Mouse (Mus musculus) midbrain, embryonic 13.5 days (tissue): ENCODE data around the gene Enpp1. TPM values are rescaled to one million over a fixed set of nuclear protein-coding genes. Genes with fewer than 3 reads are reported as not detected.
A peak's percentile ranks its signal among the peaks of the same experiment; 100 is the strongest.

Experiments used
- ATAC-seq: fragments of 200-750 bp; cut with Nextera tagmentation; 2 replicates; pipeline ENCODE4 v1.8.0; 2017; ENCODE audit warnings: mild to moderate bottlenecking, moderate TSS enrichment, moderate library complexity
- H3K27ac ChIP-seq: fragments of 300-500 bp; sonication (generic); 2 replicates; pipeline ENCODE4 v1.5.1; 2015; ENCODE audit warnings: inconsistent platforms, mild to moderate bottlenecking, moderate library complexity
- H3K27me3 ChIP-seq: fragments of 300-500 bp; sonication (generic); 2 replicates; pipeline ENCODE4 v1.6.1; 2015; ENCODE audit warnings: mild to moderate bottlenecking, inconsistent platforms
- H3K36me3 ChIP-seq: fragments of 300-500 bp; sonication (generic); 2 replicates; pipeline ENCODE4 v1.6.1; 2015; ENCODE audit warnings: mild to moderate bottlenecking, inconsistent platforms
- H3K4me1 ChIP-seq: fragments of 300-500 bp; sonication (generic); replicated peaks from 2 replicates; pipeline ENCODE4 v1.6.1; 2015; ENCODE audit warnings: inconsistent platforms
- H3K4me2 ChIP-seq: fragments of 300-500 bp; sonication (generic); replicated peaks from 2 replicates; pipeline ENCODE4 v1.6.1; 2015; ENCODE audit warnings: moderate library complexity, mild to moderate bottlenecking, inconsistent platforms
- H3K4me3 ChIP-seq: fragments of 300-500 bp; sonication (generic); replicated peaks from 2 replicates; pipeline ENCODE4 v1.5.1; 2015; ENCODE audit warnings: mild to moderate bottlenecking, inconsistent platforms
- H3K9ac ChIP-seq: fragments of 300-500 bp; sonication (generic); replicated peaks from 2 replicates; pipeline ENCODE4 v1.6.1; 2015; ENCODE audit warnings: mild to moderate bottlenecking, inconsistent platforms
- H3K9me3 ChIP-seq: fragments of 300-500 bp; sonication (generic); 2 replicates; pipeline ENCODE4 v1.6.1; 2016; ENCODE audit warnings: mild to moderate bottlenecking, inconsistent platforms
- WGBS: fragments of 180-500 bp; shearing (Covaris S2); methylation state at CpG from one replicate; pipeline ENCODE4 v1.1.7; 2015; 5-methylcytosine and 5-hydroxymethylcytosine counted together
- polyA plus RNA-seq: library from polyadenylated mRNA; unstranded; fragments of >200 nt; fragmentation: Nextera tagmentation; extraction: Ambion mirVana; gene quantifications from 2 replicates; pipeline ENCODE4 v1.2.1, GENCODE M21; 2015

Enpp1 gene
- polyA plus RNA-seq, result 1.7 and 2.1 TPM in 2 replicates

DNA sequence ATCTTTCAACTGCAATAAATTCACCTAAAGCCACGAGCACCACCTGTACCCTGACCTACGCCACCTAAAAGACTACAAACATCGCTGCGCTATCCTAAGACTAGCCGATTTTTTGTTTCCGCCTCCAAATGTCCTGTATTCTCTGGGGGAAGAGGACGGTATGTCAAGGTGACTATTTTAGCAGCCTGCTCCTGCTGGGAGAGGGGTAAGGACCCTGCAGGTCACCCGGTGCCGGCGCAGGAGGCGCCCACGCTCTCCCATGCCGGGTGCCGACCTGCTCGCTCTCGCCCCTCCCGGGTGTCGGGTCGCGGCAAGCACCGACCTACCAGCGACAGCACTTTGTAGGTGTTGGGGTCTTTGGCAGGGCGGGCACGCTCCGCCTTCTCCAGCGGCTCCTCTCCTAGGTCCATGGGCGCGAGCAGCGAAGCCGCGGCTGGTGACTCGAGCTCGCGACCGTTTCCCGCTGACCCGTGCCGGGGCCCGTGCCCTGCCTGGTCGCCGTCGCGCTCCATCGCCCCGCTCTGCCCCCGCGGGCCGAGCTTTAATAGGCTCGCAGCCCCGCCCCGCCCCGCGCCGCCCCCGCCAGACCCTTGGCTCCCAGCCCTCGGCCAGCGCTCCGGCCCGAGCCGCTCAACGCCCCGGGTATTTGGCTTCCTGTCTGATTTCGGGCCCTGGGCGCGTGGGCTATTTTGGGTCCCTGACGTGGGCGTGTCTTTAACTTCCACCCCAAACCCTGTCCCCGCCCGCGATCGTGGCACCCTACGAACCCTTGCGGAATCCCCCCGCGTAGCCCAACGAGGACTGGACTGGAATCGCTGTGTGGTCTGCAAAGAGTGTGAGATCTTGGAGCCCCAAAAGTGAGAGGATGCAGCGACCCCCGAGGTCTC, at the start of gene Enpp1:
Enpp1 (minus strand) TSS at position 680 of the 887 bp plus-strand sequence.
- Histone ChIP-seq H3K4me3 (peak within 1 kb of the TSS; percentile 69), H3K27me3 (peaks cover 26% of the 10 kb centered on the region), H3K27ac (no peak within 1 kb of the TSS), H3K4me1 (peaks cover 9% of the 10 kb centered on the region; the same call in 1 of the 2 replicates), H3K9ac (peak within 1 kb of the TSS; percentile 72), H3K9me3 (no peaks in the 10 kb centered on the region), H3K36me3 (no peaks in the 10 kb centered on the region), H3K4me2 (peak within 1 kb of the TSS; percentile 99)
- WGBS, result under 1% methylated on average over 76 of the region's 79 CpGs
- peak; percentile 85 for ATAC-seq

DNA sequence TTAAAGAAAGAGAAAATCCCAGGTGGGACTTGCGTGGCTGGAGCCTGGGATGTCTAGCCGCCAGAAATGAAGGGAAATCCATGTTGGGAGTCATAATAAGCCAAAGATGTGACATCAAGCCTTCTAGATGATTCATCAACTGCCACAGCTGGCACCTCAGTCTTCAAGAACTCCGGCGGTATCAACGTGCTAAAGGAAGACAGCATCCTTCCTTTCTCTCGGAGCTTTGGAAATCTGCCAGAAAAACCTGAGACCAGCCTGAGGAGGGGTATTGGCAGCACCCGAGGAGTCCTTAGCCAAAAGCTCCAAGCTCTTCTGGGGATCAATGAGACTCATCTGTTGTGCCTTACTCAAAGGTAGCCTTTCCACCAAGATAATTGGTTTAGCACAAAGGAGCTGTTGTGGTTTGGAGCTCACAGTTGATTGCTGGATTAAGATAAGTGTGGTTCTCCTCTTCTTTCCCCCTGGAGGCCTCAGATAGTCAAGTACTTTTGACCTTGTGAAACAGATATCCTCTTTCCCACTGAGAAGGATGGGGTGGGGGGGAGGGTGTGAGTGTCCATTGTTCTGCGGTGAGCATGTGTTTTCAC, 46.5 kb upstream of the Enpp1 start:
- Histone ChIP-seq H3K36me3 (no peaks in the 10 kb centered on the region), H3K9me3 (no peaks in the 10 kb centered on the region), H3K4me3 (no peak overlapping the region), H3K9ac (no peak overlapping the region), H3K4me1 (peaks cover 10% of the 10 kb centered on the region; the same call in 1 of the 2 replicates), H3K27me3 (no peaks in the 10 kb centered on the region), H3K4me2 (no peak overlapping the region), H3K27ac (no peak overlapping the region)
- WGBS, result 66% methylated on average over 8 of the region's 8 CpGs
- no peak for ATAC-seq

DNA sequence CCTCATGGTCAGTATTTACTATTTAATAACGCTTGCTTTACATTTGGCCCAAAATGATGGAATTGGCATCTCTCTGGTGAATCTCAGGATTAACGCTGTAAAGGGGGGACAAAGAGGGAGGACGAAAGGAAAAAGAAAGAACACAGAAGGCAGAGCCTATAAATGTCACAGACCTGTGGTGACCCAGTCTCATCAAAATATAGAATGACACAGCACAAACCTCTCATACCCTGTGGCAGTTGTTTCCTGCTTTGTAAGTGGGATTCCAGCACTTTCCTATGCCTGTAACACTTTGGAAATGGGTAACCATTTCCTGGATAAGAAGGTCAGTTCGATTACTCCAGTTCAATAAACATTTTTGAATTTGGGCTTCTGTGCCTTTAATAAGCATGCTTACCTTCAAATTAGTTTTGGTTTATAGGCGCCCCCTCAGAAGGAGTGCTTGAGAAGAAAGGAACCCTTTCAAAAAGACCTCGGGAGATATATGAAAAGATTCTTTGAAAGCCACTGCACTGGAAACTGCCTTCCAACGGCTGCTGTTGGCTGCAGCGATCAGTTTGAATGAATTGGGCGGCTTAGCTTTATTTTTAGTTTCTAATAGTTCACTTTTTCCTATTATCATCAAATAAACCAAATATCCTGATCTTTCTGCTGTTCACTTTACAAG, 43.0 kb upstream of the Enpp1 start:
- Histone ChIP-seq H3K9ac (no peak overlapping the region), H3K9me3 (no peaks in the 10 kb centered on the region), H3K4me2 (peak overlapping the region; percentile 40), H3K4me3 (no peak overlapping the region), H3K36me3 (no peaks in the 10 kb centered on the region), H3K27ac (no peak overlapping the region), H3K27me3 (no peaks in the 10 kb centered on the region), H3K4me1 (peaks cover 10% of the 10 kb centered on the region; the same call in 1 of the 2 replicates)
- no peak for ATAC-seq
- WGBS, result 42% methylated on average over 9 of the region's 9 CpGs

DNA sequence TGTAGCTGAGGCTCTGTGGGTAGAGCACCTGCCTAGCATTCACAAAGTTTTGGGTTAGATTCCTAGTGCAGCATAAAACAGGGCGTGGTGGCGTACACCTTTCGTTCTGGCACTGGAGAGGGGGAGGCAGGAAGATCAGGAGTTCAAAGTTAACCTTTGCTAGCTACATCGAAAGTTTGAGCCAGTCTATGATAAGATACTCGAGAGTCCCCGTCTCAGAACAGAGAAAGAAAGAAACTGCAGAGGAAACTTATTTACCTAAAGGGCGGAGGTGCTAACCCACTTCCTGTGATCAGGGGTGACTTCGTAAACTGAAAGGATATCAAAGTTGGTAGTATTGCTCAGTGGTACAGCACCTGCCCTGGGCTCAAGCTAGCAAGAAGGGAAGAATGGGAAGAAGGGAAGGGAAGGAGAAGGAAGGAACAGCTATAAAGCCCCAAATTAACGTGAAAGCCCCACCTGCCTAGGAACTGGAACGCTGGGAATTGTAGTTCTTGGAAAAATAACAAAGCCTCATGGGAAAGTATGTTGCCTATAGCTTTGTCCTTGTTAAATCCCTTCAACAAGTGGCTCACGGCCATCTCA, 42.4 kb upstream of the Enpp1 start:
- no peak overlapping the region for H3K27ac ChIP-seq
- WGBS, result 54% methylated on average over 11 of the region's 11 CpGs
- no peak for ATAC-seq
- H3K27me3 ChIP-seq, result no peaks in the 10 kb centered on the region
- H3K4me3 ChIP-seq, result peak overlapping the region; percentile 27
- no peaks in the 10 kb centered on the region for H3K36me3 ChIP-seq
- H3K4me1 ChIP-seq, result peaks cover 10% of the 10 kb centered on the region; the same call in 1 of the 2 replicates
- H3K9me3 ChIP-seq, result no peaks in the 10 kb centered on the region
- H3K4me2 ChIP-seq, result peak overlapping the region; percentile 40
- H3K9ac ChIP-seq, result no peak overlapping the region

DNA sequence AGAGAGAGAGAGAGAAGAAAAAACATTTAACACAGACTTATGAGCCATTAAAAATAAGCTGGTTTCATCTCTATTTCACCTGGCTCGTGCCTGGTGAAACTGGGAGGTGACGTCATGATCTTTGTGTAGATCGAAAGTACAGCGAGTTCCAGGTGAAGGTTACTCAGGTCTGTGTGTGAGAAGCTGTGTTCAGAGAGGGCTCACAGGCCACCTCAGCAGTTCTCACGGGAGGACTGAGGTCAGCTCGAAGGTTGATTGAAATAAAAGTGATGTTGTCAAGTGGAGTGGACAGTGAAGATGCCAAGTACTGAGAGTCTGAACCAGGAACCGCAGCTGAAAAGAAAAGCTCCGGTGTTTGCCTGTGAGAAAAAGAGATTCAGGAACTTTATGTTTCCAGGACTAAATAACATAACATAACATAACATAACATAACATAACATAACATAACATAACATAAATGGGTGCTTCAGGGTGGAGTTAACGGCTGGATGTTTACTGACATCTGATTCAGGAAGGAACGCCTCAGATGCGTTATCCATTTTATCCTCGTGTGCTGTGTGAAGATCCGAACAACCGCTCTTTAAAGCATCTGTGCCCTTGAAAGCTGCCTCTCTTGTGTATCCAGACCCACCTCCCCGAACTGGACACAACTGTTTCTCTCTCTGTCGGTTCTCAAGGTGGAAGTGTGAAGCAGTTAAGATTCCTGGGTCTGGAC, 41.7 kb upstream of the Enpp1 start:
- H3K4me3 ChIP-seq, result no peak overlapping the region

DNA sequence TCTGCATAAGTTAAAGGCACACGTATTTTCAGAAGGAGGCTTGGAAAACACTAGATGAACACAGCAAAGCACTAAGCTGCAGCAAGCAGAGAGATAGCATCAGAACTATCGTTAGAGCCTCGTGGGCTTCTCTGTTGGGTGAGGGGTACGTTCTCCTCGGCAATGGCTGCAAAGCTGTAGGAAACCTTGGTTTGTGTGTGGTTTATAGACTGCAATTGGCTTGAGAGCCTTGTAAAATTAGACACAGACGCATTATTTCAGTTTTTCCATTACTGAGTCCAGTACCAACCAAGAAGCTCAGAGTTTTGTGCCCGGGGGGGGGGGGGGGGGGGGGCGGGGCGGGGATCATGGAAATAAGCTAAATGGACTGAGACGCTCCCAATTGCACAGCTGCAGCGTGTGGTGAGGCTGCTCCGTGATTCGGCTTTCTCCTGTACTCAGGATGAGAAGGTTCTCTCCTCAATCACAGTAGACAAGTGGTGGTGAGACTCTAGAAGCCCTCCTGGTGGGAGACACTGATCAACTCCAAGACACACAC, 31.1 kb upstream of the Enpp1 start:
- H3K4me2 ChIP-seq, result no peak overlapping the region
- H3K36me3 ChIP-seq, result no peaks in the 10 kb centered on the region
- no peaks in the 10 kb centered on the region for H3K9me3 ChIP-seq
- no peak overlapping the region for H3K27ac ChIP-seq
- H3K9ac ChIP-seq, result no peak overlapping the region
- H3K4me1 ChIP-seq, result no peaks in the 10 kb centered on the region
- no peaks in the 10 kb centered on the region for H3K27me3 ChIP-seq
- WGBS, result 82% methylated on average over 12 of the region's 13 CpGs
- H3K4me3 ChIP-seq, result no peak overlapping the region
- no peak for ATAC-seq

More for the DNA sequence above, 41.7 kb upstream of the Enpp1 start:
- peak overlapping the region; percentile 40; the same call in 1 of the 2 replicates for H3K4me2 ChIP-seq
- H3K9me3 ChIP-seq, result no peaks in the 10 kb centered on the region
- no peak overlapping the region for H3K9ac ChIP-seq
- no peak overlapping the region for H3K27ac ChIP-seq
- 81% methylated on average over 16 of the region's 16 CpGs for WGBS
- H3K4me1 ChIP-seq, result peaks cover 10% of the 10 kb centered on the region; the same call in 1 of the 2 replicates
- H3K36me3 ChIP-seq, result no peaks in the 10 kb centered on the region
- ATAC-seq, result no peak
- H3K27me3 ChIP-seq, result no peaks in the 10 kb centered on the region

DNA sequence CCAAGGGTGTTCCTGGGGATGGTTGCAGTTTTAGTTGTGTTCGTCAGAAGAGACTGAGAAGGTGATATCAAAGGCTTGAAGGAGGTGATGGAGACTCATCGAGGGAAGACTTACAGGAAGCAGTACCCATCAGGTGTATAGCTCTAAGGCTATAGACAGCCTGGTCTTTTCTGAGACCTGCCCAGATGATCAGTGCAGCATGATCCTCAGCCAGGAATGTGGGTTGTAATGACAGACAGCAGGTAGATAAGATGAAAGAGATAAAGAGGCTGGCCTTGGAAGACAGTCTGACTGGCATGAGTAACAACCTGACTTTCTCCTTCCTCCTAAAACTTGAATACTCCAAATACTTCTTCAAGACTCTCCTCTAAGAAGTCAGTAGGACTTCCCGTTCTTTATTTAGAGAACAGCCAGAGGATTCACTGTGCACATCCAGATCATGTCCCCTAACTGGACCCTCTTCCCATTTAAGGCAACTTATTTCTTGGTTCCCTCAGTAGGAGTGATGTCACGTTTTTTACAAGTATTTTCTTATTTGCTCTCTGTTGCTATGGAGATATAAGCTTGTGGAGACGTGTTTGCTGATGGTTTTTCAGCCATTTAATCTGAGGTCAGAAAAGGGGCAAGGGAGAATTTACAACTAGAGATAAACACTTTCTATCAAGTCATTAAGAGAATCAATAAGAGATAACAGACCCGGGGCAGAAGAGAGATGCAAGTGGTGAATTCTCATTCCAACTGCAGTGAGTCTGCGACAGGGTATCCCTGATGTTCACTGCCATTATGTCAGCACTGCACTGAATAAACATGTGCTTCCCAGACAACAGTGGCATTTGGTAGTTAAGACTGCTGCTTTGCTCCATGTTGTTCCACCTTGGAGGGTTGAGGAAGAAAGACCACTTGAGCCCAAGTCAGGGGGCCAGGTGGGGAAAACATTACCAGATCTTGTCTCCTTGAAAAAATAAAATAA, 29.6 kb upstream of the Enpp1 start:
- H3K27ac ChIP-seq, result no peak overlapping the region
- no peaks in the 10 kb centered on the region for H3K4me1 ChIP-seq
- H3K9ac ChIP-seq, result no peak overlapping the region
- no peak for ATAC-seq
- no peak overlapping the region for H3K4me2 ChIP-seq
- H3K36me3 ChIP-seq, result no peaks in the 10 kb centered on the region
- no peaks in the 10 kb centered on the region for H3K27me3 ChIP-seq
- WGBS, result 75% methylated on average over 7 of the region's 7 CpGs
- no peak overlapping the region for H3K4me3 ChIP-seq
- no peaks in the 10 kb centered on the region for H3K9me3 ChIP-seq

DNA sequence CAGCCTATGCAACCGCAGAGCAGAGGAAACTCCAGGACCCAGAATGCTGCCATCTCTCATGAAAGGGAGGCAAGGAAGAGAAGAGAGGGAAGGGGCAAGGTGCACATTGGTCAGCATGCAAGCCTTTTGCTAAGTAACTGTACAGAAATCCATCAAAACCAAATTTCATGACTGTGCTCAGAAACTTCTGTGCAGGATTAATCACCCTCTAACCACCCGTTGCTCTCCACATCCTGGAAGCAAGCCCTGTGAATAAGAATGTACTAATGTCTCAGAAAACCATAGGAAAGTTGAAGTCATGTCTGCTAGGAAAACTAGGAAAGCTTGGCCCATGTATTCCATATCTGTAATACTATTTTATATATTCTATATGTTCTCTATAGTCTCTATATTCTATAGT, 27.2 kb upstream of the Enpp1 start:
- Histone ChIP-seq H3K27ac (no peak overlapping the region), H3K4me1 (no peaks in the 10 kb centered on the region), H3K9me3 (no peaks in the 10 kb centered on the region), H3K4me3 (no peak overlapping the region), H3K27me3 (no peaks in the 10 kb centered on the region), H3K9ac (no peak overlapping the region), H3K36me3 (no peaks in the 10 kb centered on the region), H3K4me2 (no peak overlapping the region)
- 92% methylated on average over 2 of the region's 2 CpGs for WGBS
- no peak for ATAC-seq

DNA sequence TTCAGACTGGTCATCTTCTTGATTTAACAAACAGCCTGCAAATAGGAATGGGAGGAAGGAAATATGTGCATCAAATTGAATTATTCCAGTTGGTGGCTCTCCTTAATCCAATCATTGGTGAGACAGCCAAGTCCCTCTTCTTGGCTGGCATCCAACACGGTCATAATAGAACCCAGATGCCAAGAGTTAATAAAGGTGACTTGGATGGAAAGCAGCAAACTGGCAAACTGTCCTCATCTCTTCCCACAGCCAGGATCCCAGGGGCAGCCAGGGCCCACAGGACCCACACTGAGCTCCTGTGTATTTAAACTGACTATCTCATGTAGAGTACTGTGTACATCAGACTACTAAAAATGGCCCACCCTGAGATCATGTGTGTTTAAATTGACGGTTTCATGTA, 26.5 kb upstream of the Enpp1 start:
- Histone ChIP-seq H3K4me3 (no peak overlapping the region), H3K27me3 (no peaks in the 10 kb centered on the region), H3K4me1 (no peaks in the 10 kb centered on the region), H3K4me2 (no peak overlapping the region), H3K9me3 (no peaks in the 10 kb centered on the region), H3K27ac (no peak overlapping the region), H3K36me3 (no peaks in the 10 kb centered on the region), H3K9ac (no peak overlapping the region)
- WGBS, result 86% methylated on average over 2 of the region's 2 CpGs
- no peak for ATAC-seq

DNA sequence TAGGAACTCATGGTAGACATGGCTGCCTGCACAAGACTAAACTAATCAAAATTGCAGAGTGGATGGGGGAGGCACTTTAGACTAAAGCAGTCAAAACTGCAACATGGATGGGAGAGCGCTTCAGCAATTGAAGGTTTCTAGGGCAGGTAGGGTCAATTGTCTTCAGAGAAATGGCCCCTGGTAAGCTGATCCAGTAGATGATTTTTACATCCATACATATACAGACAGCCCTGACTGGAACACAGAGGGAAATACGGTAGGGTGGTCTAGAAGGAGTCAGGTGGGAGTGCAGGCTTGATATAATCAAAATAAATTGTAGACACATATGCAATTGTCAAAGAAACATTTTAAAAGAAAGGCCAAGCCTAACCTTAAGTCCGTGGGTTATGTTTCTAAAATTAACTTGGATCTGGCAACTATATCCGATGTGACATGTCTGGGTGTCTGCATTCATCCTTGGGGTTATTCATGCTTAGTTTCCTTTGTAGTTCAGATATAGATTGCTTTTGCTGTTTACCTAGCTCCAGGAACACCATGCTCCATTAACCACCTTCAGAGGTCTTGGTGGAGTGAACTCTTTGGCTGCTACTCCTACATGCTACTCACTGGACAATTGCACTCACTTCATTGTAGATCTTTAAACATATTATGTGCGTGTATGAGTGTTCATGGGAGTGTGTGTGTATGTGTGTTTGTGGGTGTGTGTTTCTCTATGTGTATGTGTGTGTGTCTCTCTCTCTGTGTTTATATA, 23.2 kb upstream of the Enpp1 start:
- H3K9ac ChIP-seq, result no peak overlapping the region
- WGBS, result 91% methylated on average over 5 of the region's 5 CpGs
- no peaks in the 10 kb centered on the region for H3K27me3 ChIP-seq
- no peak for ATAC-seq
- no peaks in the 10 kb centered on the region for H3K36me3 ChIP-seq
- no peak overlapping the region for H3K27ac ChIP-seq
- H3K4me1 ChIP-seq, result peaks cover 4% of the 10 kb centered on the region; the same call in 1 of the 2 replicates
- H3K4me2 ChIP-seq, result no peak overlapping the region
- H3K9me3 ChIP-seq, result no peaks in the 10 kb centered on the region
- no peak overlapping the region for H3K4me3 ChIP-seq
